Mouse (Mus musculus): ENCODE measurements around the gene Pmm2.

The Pmm2 gene

DNA sequence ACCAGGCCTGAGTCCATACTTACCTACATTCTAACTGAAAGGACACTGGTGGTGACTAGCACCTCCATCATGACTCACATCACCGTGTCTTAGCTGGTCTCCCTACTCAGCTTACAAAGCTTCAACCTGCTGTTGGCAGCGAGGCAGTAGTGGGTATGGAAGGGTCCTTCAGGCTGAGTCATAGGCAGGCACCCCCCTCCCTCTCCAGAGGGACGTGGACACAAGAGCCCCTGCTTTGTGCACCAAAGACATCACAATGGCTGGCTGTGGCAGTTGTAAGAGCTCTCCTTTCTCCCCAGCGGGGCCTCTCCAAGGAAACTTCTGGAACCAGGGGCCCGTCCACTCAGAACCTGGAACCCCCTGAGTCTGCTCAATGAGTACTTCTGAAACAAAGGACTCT, 43.0 kb downstream of the Pmm2 start, which contains the start of gene Gm5767:
Gm5767 (plus strand) TSS at position 301 of the 400 bp plus-strand sequence.
- no peak for DNase-seq (ENCODE audit: low spot score)

GRCm38 (mm10) chr16:8685087-8685486, 47.6 kb downstream of the Pmm2 start:
- DNase-seq (ENCODE audit: low spot score) = no peak

DNA sequence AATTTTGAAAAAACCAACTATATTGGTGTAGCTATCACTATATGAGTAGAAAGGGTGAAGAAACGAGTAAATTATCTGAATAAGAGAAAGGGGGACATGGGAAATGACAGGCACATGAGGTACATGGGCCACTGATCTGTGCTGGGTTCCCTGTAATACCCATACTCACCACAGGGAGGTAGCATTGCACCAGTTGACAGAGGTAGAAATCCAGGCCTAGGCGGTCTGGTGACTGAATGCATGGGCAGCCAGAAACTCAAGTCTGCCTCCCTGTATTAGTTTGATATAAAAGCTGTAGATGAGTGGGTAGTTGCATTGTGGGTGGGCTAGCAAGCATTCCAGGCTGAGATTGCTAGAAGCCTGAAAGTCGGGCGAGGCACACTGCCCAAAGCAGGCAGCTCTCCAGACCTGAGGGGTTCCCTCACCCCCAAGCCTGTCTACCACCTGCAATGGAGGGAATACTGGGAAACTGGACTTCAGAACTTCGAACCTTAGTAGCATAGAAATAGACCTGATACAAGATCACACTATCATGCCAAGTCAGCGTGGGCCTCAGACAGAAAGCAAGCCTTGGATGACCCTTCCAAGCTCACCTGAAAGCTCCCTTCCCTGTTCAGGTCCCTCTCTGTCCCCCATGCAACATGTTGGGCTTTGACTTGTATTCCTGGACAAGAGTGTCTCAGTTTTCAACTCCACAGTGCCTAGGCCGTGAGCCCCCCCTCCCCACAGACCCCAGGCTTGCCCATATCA, 48.8 kb downstream of the Pmm2 start:
- DNase-seq (ENCODE audit: low spot score) = peak; percentile 75

DNA sequence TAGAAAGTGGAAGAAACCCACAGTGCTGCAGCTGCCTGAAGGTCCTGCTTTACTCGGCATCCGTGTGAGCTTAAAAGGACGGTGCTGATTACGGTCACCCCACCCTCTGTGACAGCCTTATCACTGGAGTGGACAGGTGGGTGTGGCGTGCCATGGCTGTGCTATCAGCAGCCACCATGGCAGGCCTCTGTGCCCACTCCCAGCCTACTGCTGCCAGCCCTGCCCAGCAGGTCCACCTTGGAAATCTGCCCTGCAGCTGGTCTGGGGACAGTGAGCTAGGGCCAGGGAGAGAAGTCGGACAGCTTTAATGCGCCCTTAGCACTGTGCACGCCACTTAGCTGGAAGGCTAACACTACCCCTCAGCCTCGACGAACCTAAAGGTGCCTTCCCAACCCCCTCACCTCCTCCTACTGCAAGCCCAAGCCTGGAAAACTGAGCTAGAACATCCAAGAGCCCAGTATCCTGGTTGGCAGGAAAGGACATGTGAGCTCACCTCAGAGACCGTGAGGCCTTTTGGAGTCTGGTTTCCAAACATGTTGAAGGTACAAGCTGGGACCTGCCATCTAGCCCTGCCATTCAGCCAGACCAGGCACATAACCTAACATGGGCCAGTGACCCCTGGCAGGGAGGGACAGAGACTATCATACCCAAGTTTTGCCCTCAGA, 49.5 kb downstream of the Pmm2 start:
- DNase-seq (ENCODE audit: low spot score) = peak; percentile 76

DNA sequence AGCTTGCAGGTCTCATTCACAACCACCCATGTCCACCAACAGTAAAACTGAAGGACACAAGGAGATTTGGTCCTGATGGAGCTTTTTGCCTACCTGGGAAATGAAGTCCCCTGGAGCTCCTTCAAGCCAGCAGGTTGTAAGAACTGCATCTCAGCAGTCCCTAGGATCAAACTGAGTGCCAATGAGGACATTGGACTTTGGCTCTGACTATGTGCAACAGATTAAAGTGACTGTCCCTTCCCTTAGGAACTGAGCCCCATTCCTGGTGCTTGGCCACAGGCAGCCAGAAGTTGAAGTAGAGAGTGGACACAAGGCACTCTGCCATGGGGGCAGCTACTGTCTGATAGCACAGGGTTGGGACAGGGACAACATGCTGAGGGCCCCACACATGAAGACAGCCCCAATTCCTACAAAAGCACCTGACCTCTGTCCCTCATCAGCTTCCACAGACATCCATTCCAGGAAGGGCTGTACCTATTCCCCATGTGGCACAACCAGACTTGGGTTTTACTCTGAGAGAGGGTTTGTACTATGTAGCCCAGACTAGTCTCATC, 50.2 kb downstream of the Pmm2 start:
- DNase-seq (ENCODE audit: low spot score) = no peak

DNA sequence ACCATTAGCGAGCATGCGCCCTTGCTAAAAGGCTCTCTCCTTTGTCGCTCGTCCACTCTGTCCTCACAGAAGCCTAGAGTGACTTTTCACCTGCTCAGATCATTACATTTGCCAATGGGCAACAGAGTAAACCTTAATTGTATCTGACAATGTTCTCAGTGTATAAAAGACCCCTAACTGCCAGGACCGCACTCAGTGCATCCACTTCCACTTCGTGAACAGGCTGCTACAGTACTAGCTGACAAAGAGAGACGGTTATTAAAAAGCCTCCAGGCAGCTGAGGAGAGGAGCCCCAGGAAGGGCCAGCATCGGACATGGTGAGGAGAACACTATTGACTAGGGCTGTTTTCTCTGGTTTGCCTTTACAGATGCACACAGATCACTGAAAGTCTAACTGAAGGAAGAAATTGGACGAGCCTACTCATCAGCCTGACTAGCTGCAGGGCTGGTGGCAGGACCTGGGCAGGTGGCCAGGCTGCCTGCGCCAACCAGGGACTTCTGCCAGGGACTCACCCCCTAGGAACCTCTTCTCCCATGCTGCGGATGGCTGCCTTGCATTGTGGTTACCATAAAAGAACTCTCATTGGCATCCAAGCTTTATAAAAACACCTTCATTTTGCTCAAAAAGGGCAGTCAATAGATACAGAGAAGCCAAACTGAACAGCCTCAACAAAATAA, 52.6 kb downstream of the Pmm2 start:
- DNase-seq (ENCODE audit: low spot score) = no peak

DNA sequence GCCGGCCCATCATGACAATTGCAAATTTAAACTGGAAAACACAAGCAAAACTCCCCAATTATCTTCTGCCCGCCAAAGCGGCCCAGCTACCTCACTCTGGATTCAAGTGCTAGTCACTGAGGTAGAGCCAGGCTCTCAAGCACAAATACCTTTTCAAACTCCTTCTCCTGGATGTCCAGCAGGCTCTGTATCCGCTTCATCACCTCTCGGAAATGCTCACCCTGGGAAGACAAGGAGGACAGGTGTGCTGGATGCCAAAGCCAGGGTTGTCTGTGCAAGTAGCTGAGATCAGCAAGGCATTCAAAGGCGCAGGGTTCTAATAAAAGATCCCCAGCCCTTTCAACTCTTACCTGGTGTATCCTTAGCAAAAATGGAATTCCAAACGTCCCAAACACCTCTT, 53.7 kb downstream of the Pmm2 start:
- no peak for DNase-seq (ENCODE audit: low spot score)

DNA sequence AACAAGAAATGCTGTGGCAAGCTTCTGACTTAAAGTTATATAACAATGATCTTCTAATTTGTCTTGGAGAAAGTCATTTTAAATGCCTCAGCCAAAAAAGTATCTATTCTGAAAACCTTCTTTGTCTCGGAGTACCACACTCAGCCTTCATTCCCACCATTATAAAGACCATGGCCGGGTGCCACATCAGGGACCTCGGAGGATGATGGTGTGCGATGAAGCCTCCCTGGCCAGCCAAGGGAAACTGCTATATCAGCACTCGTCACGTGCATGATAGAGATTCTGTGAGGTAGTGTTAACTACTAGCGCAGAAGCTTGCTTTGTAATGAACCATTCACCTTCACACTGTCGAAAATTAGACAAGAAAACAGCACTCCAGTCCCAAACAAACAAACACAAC, 62.1 kb downstream of the Pmm2 start:
- DNase-seq (ENCODE audit: low spot score) = no peak

GRCm38 (mm10) chr16:8700586-8700985, 63.1 kb downstream of the Pmm2 start:
- no peak for DNase-seq (ENCODE audit: low spot score)

DNA sequence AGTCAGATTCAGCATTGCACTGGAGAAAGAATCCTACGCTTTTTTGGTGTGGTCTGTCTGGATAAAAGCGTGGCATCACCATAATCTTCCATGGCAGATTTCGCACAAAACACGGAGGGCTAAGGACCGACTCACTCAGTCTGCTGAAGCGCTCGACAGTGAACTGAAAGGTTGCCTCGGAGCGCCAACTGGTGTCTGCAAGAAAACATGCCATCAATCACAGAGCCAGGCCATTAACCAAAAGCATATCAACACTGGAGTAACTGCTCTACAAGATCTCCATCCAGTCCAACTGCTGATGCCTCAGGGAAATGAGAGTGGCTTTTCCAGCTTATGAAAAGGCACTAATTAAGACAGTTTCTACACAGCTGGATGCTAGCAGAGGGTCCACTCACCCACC, 74.5 kb downstream of the Pmm2 start:
- no peak for DNase-seq (ENCODE audit: low spot score)

Measured in spleen, adult 12 weeks (tissue).